Mouse (Mus musculus) G1E (cell line): Measurements from ENCODE around the gene Cox6b2. TPM values are rescaled to one million over a fixed set of nuclear protein-coding genes. Genes with fewer than 3 reads are reported as not detected.

Experiments used
- ATAC-seq: 2 replicates; pipeline ENCODE4 v1.8.0; 2016; ENCODE audit warnings: mild to moderate bottlenecking; ENCODE audit not compliant: insufficient number of reproducible peaks, poor library complexity, low FRiP score, severe bottlenecking; ENCODE audit errors: extremely low read depth
- DNase-seq: peaks from one replicate; pipeline ENCODE4 v3.0.0; 2012; ENCODE audit warnings: low spot score
- H3K27me3 ChIP-seq: 2 replicates; pipeline ENCODE4 v1.6.1; 2012; ENCODE audit warnings: mild to moderate bottlenecking, low read length, inconsistent platforms; ENCODE audit not compliant: insufficient read depth
- H3K36me3 ChIP-seq: replicated peaks from 2 replicates; pipeline ENCODE3; 2012; ENCODE audit warnings: mild to moderate bottlenecking, inconsistent platforms
- H3K4me1 ChIP-seq: 2 replicates; pipeline ENCODE4 v1.6.1; 2012; ENCODE audit warnings: low read depth, low read length, inconsistent platforms, mixed read lengths; ENCODE audit not compliant: insufficient read depth
- H3K4me3 ChIP-seq: 2 replicates; pipeline ENCODE4 v1.5.1; 2012; ENCODE audit warnings: low read depth, mild to moderate bottlenecking, inconsistent platforms, low read length, moderate library complexity, mixed read lengths
- H3K9me3 ChIP-seq: replicated peaks from 2 replicates; pipeline ENCODE4 v1.6.1; 2012; ENCODE audit warnings: inconsistent platforms
- CTCF ChIP-seq: IDR thresholded peaks from 2 replicates; pipeline ENCODE4 v1.5.1; 2012; ENCODE audit warnings: low read depth, low read length, inconsistent platforms, mixed read lengths
- GATA1 ChIP-seq: IDR thresholded peaks from 2 replicates; pipeline ENCODE4 v1.6.1; 2012; ENCODE audit warnings: borderline replicate concordance, low read length, inconsistent platforms, mixed read lengths
- GATA2 ChIP-seq: IDR thresholded peaks from 2 replicates; pipeline ENCODE4 v1.6.1; 2012; ENCODE audit warnings: low read depth, low read length, inconsistent platforms, borderline replicate concordance
- POLR2AphosphoS5 ChIP-seq: IDR thresholded peaks from 2 replicates; pipeline ENCODE4 v1.6.1; 2012; ENCODE audit warnings: low read depth, low read length, inconsistent platforms; ENCODE audit not compliant: insufficient replicate concordance
- TAL1 ChIP-seq: conservative IDR thresholded peaks from 2 replicates; pipeline ENCODE4 v1.6.1; 2012; ENCODE audit warnings: low read depth, low read length, inconsistent platforms, mixed read lengths
- polyA plus RNA-seq: library from polyadenylated mRNA; stranded (reverse); fragments of >175 nt; gene quantifications from 2 replicates; pipeline ENCODE4 v1.2.3, GENCODE M21; 2012
- total RNA-seq, 2 experiments: library from RNA; stranded (forward) in 1 of 2; stranded (reverse) in 1 of 2; fragments of 200-1000 nt in 1 of 2; fragments of >200 nt in 1 of 2; fragmentation: Nextera tagmentation in 1 of 2; gene quantifications; 2 replicates each; pipeline ENCODE4 v1.2.3; 2014 to 2017

The Cox6b2 gene
- total and polyA plus RNA-seq, 3 experiments: 1.0 to 7.8 (median 4.2) TPM

DNA sequence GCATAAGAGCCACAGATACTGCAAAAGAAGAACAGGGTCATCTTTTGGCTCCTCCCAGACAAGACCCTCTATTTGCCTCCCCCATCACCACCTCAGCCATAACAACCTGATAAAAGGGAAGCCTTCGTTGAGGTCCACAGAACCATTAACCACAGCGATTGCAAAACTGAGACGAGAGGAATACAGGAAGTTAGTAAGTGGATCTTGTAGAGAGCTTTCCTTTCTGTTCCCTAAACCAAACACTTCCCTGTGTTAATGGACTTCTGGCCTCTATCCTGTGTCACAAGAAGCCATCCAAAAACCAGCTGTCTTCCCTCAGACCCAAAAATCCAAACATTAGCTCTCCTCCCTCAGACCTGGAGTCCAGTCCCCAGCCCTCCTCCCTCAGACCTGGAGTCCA, 28.5 kb downstream of the Cox6b2 start:
- Histone ChIP-seq H3K9me3 (no peaks in the 10 kb centered on the region), H3K4me1 (peaks cover 8% of the 10 kb centered on the region), H3K36me3 (no peaks in the 10 kb centered on the region), H3K4me3 (no peak overlapping the region), H3K27me3 (peaks cover 37% of the 10 kb centered on the region)
- ATAC-seq: no peak
- DNase-seq: no peak
- TF ChIP-seq TAL1: no peak
- no peak for TF ChIP-seq CTCF
- no peak for TF ChIP-seq GATA1
- TF ChIP-seq POLR2AphosphoS5: no peak
- TF ChIP-seq GATA2: no peak

DNA sequence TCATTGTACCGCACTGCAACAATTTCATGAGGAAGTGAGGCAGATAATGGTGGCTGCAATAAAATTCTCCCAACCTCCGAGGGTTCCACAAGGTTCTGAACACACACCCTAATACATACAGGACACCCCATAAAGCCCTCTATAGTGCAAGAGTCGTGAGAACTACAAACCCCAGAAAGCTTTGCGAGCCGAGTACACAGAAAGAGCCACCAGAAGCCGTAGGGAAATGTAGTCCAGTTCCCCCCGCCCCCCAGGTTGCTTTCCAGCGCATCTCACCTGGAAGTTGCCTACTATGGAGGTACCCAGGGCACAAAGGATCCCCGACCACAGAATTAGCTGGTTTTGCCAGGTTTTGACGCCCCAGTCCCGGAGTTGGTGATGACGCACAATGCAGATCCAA, 29.4 kb downstream of the Cox6b2 start:
- Histone ChIP-seq H3K4me1 (peaks cover 8% of the 10 kb centered on the region), H3K36me3 (no peaks in the 10 kb centered on the region), H3K27me3 (peaks cover 37% of the 10 kb centered on the region), H3K4me3 (no peak overlapping the region), H3K9me3 (no peaks in the 10 kb centered on the region)
- no peak for ATAC-seq
- no peak for DNase-seq
- no peak for TF ChIP-seq GATA1
- no peak for TF ChIP-seq CTCF

DNA sequence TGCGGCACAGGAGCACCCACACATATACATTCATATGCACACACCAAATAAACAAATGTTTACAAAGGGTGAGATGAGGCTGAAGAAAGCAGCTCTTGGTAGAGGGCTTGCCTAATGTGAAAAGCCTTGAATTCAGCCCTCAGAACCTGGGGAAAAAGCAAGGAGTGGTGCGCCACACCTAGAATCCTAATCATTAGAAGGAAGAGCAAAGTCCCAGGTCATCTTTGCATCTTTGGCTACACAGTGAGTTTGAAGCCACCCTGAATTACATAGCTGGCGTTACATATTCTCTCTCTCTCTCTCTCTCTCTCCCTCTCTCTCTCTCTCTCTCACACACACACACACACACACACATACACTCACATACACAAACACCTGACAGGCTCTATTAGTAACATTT, 33.6 kb downstream of the Cox6b2 start:
- Histone ChIP-seq H3K27me3 (peaks cover 22% of the 10 kb centered on the region), H3K36me3 (no peaks in the 10 kb centered on the region), H3K4me3 (no peak overlapping the region), H3K9me3 (no peaks in the 10 kb centered on the region), H3K4me1 (no peaks in the 10 kb centered on the region; the same call in 1 of the 2 replicates)
- DNase-seq (no peak), ATAC-seq (no peak)
- TF ChIP-seq POLR2AphosphoS5: no peak
- TF ChIP-seq TAL1: no peak
- TF ChIP-seq GATA2: no peak
- no peak for TF ChIP-seq GATA1

DNA sequence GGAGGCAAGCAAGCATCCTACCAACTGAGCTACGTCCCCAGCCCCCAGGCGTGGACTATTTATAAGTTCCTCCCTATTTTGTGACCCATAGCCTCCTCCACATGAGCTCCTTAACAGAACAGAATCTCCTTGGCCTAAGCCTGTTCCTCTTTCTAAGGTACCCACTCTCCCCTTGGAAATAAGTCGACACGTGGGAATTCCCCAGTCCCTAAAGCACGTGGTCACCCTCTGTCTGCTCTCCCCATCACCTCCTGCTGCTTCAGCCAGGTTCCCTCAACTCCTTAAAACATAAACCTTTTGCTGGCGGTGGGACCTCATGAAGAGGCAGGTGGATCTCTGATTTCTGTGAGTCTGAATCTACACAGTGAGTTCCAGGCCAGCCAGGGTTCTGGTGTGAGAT, 35.9 kb downstream of the Cox6b2 start:
- Histone ChIP-seq H3K9me3 (no peaks in the 10 kb centered on the region), H3K36me3 (no peaks in the 10 kb centered on the region), H3K27me3 (peaks cover 19% of the 10 kb centered on the region), H3K4me3 (no peak overlapping the region), H3K4me1 (no peaks in the 10 kb centered on the region; the same call in 1 of the 2 replicates)
- no peak for ATAC-seq
- TF ChIP-seq GATA2 (no peak), POLR2AphosphoS5 (no peak), TAL1 (no peak), CTCF (no peak)
- no peak for DNase-seq

DNA sequence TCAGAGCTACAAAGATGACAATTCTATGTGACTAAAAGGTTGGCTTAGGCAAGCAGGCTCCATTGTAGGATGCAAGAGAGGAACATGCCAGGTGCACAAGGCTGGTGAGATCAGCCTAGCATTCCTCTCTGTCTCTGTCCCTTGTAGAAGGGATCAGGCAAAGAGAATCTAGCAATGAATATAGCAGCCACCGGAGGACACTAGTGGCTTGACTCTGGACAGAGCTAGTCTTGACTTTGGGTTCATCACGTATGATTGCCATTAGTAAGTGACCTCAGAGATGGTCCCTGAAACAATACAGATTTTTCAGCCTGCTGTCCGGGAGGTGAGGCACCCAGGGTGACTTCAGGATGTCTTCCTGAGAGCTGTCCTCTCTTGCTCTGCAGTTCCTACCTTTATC, 40.3 kb downstream of the Cox6b2 start:
- no peak for ATAC-seq
- H3K27me3 ChIP-seq: peaks cover 29% of the 10 kb centered on the region
- no peaks in the 10 kb centered on the region for H3K36me3 ChIP-seq
- H3K4me1 ChIP-seq: no peaks in the 10 kb centered on the region
- no peaks in the 10 kb centered on the region for H3K9me3 ChIP-seq
- DNase-seq: no peak
- TF ChIP-seq TAL1 (no peak), CTCF (no peak), GATA2 (no peak), GATA1 (no peak), POLR2AphosphoS5 (no peak)
- H3K4me3 ChIP-seq: no peak overlapping the region

DNA sequence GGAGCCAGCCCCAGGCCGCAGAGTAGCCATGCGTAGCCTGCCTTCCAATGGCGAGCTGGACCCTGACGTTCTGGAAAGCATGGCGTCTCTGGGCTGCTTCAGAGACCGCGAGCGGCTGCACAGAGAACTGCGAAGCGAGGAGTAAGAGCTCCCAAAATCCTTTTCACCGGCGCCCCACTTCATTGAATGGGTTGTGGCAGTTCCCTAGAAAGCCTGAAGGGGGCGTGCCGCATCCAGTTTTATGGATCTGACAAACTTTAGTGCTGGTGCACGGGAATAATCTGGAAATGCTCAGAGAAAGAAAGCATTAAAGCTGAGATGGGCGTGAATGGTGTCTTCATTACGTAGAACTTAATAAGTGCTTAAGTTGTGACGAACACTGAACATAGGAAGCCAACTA, 47.8 kb downstream of the Cox6b2 start:
- Histone ChIP-seq H3K4me1 (no peaks in the 10 kb centered on the region), H3K27me3 (peaks cover 46% of the 10 kb centered on the region), H3K4me3 (no peak overlapping the region), H3K36me3 (no peaks in the 10 kb centered on the region), H3K9me3 (no peaks in the 10 kb centered on the region)
- TF ChIP-seq CTCF: 0 out of 2 replicates have a peak, but pooled peaks have one; percentile 19
- no peak for TF ChIP-seq GATA2
- DNase-seq (no peak), ATAC-seq (no peak)

DNA sequence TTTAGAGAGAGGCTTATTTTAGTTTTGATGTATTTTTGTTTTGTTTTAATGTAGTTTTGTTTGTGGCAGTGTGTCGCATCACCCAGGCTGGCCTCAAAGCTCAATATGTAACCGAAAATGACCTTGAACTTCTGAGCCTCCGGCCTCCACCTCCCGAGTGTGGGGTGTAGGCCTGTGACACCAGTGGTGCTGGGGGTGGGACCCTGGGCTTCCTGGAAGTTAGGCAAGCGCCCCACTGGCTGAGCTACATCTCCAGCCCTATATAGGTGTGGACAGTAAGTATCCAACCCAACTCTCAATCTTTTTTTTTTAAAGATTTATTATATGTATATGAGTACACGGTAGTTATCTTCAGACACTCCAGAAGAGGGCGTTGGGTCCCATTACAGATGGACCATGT, 49.7 kb downstream of the Cox6b2 start:
- no peak for ATAC-seq
- TF ChIP-seq GATA1 (no peak), GATA2 (no peak), POLR2AphosphoS5 (no peak), CTCF (no peak), TAL1 (no peak)
- H3K36me3 ChIP-seq: no peaks in the 10 kb centered on the region
- no peak overlapping the region for H3K4me3 ChIP-seq
- no peaks in the 10 kb centered on the region for H3K4me1 ChIP-seq
- no peak for DNase-seq
- no peaks in the 10 kb centered on the region for H3K9me3 ChIP-seq
- peaks cover 51% of the 10 kb centered on the region for H3K27me3 ChIP-seq
